Mouse (Mus musculus) 416B (cell line): ENCODE data around the gene Ap4s1.
A peak's percentile ranks its signal among the peaks of the same experiment; 100 is the strongest.

ENCODE experiments used
- DNase-seq: peaks from one replicate; pipeline ENCODE4 v3.0.0; 2011; ENCODE audit warnings: low read depth

Gene Ap4s1

GRCm38 (mm10) chr12:51704572-51704971, 13.7 kb downstream of the Ap4s1 start:
- DNase-seq, result no peak

- no peak for DNase-seq
These were observed 14.9 kb downstream of the Ap4s1 start for GRCm38 (mm10) chr12:51705778-51706177.

- peak; percentile 73 for DNase-seq
These were observed 15.9 kb downstream of the Ap4s1 start for GRCm38 (mm10) chr12:51706673-51707235.

- DNase-seq, result no peak
These were observed 18.3 kb downstream of the Ap4s1 start for GRCm38 (mm10) chr12:51708941-51709686.

- DNase-seq, result no peak
These were observed 18.9 kb downstream of the Ap4s1 start for GRCm38 (mm10) chr12:51709741-51710140.

- no peak for DNase-seq
These were observed 19.3 kb downstream of the Ap4s1 start for GRCm38 (mm10) chr12:51710154-51710553.

- no peak for DNase-seq
These were observed 21.9 kb downstream of the Ap4s1 start for GRCm38 (mm10) chr12:51712685-51713084.

- DNase-seq, result peak; percentile 44
These were observed 27.8 kb downstream of the Ap4s1 start for GRCm38 (mm10) chr12:51718617-51719016.

GRCm38 (mm10) chr12:51721836-51722235, 31.0 kb downstream of the Ap4s1 start:
- DNase-seq, result no peak

GRCm38 (mm10) chr12:51729058-51729457, 38.2 kb downstream of the Ap4s1 start:
- no peak for DNase-seq

GRCm38 (mm10) chr12:51729827-51730226, 39.0 kb downstream of the Ap4s1 start:
- no peak for DNase-seq

GRCm38 (mm10) chr12:51734605-51735211, 43.9 kb downstream of the Ap4s1 start:
- DNase-seq, result no peak

GRCm38 (mm10) chr12:51735840-51736271, 45.0 kb downstream of the Ap4s1 start:
- no peak for DNase-seq

- no peak for DNase-seq
These were observed 45.5 kb downstream of the Ap4s1 start for GRCm38 (mm10) chr12:51736381-51736780.

- DNase-seq, result no peak
These were observed 46.0 kb downstream of the Ap4s1 start for GRCm38 (mm10) chr12:51736807-51737206.

GRCm38 (mm10) chr12:51741690-51742089, 50.9 kb downstream of the Ap4s1 start:
- peak; percentile 59 for DNase-seq

- DNase-seq, result no peak
These were observed 54.1 kb downstream of the Ap4s1 start for GRCm38 (mm10) chr12:51744957-51745356.

- peak; percentile 44 for DNase-seq
These were observed 56.5 kb downstream of the Ap4s1 start for GRCm38 (mm10) chr12:51747348-51747747.

GRCm38 (mm10) chr12:51755938-51756598, 65.2 kb downstream of the Ap4s1 start:
- no peak for DNase-seq

- DNase-seq, result no peak
These were observed 65.7 kb downstream of the Ap4s1 start for GRCm38 (mm10) chr12:51756599-51756961.

GRCm38 (mm10) chr12:51759374-51759773, 68.5 kb downstream of the Ap4s1 start:
- DNase-seq, result no peak

- DNase-seq, result peak; percentile 73
These were observed 76.6 kb downstream of the Ap4s1 start for GRCm38 (mm10) chr12:51767454-51767853.

- no peak for DNase-seq
These were observed 77.9 kb downstream of the Ap4s1 start for GRCm38 (mm10) chr12:51768702-51769101.
